Comparison of ENCODE assay signal across 24 mouse cellular contexts in the genomic region with DNA sequence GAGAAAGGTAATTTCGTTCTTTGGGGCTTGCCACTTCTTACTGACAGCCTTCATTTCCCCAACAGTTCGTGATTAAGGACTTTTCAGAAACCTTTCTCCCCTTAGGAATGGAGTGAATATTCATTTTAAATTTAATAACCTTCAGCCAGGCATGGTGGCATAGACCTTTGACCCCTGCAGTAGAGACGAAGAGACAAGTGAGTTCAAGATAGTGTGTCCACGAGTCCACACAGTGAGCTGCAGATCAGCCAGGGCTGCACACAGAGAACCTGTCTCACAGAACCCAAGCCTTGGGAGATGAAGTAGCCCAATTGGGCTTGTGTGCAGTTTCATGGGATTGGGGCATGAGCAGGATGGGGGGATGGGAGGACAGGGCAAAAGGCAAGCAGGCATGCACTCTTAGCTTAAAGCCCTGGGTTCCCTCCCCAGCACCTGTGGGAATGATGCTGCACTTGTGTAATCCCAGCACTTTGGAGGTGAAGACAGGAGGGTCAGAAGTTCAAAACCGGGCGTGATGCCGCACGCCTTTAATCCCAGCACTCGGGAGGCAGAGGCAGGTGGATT. TPM values are rescaled to one million over a fixed set of nuclear protein-coding genes. Genes with fewer than 3 reads are reported as not detected.
DNase-seq lines count a peak whose midpoint lies in the region; ATAC-seq and TF ChIP-seq lines count a peak whose summit lies in the region.
"Had no signal": no experiment of that assay in that cellular context is flagged by ENCODE, and none has a peak within 500 bp of the region (broad histone marks: within the 10 kb centered on the region; RNA-seq: fewer than 3 reads in every experiment).

No protein-coding gene starts in this region.

- H3K4me3 ChIP-seq in kidney, postnatal 0 days (replicated peaks; ENCODE audit: low read depth, low read length), result no peak overlapping the region
- H3K4me3 ChIP-seq in ES-Bruce4 (ENCODE audit: low read depth, low read length), result no peak overlapping the region
- H3K4me3 ChIP-seq in stomach, postnatal 0 days (ENCODE audit: low read depth, low read length), result no peak overlapping the region
- no peak overlapping the region for H3K4me3 ChIP-seq in midbrain, embryonic 10.5 days
- H3K4me3 ChIP-seq: forebrain, embryonic 13.5 days; gastrocnemius, adult 2 months; left cerebral cortex, adult 2 months had no signal

- no peak for TF ChIP-seq CTCF in kidney, postnatal 0 days (IDR thresholded peaks at IDR 0.05; ENCODE audit: low read depth)
- no peak for TF ChIP-seq CTCF in ES-Bruce4 (IDR thresholded peaks at IDR 0.05; ENCODE audit: low read depth, low read length)
- no peak for TF ChIP-seq CTCF in stomach, postnatal 0 days (IDR thresholded peaks at IDR 0.05; ENCODE audit: low read depth)

- TF ChIP-seq EP300 in ES-Bruce4 (IDR thresholded peaks at IDR 0.05; ENCODE audit: insufficient read depth, low read depth, low read length), result no peak
- TF ChIP-seq EP300 in stomach, postnatal 0 days (optimal IDR thresholded peaks at IDR 0.05), result no peak

- H3K36me3 ChIP-seq in kidney, postnatal 0 days (ENCODE audit: insufficient read depth, low read length), result no peaks in the 10 kb centered on the region
- H3K36me3 ChIP-seq in ES-Bruce4 (ENCODE audit: control insufficient read depth, insufficient read depth, low read length, poor library complexity, severe bottlenecking), result peaks cover 18% of the 10 kb centered on the region
- H3K36me3 ChIP-seq in stomach, postnatal 0 days (ENCODE audit: control insufficient read depth, insufficient read depth, low read length), result no peaks in the 10 kb centered on the region
- H3K36me3 ChIP-seq in midbrain, embryonic 10.5 days, result peaks cover 20% of the 10 kb centered on the region

- no peak overlapping the region for H3K4me2 ChIP-seq in kidney, postnatal 0 days (ENCODE audit: low read length)
- H3K4me2 ChIP-seq in stomach, postnatal 0 days (replicated peaks; ENCODE audit: low read depth), result no peak overlapping the region

- no peaks in the 10 kb centered on the region for H3K9me3 ChIP-seq in kidney, postnatal 0 days (replicated peaks; ENCODE audit: low read length)
- no peaks in the 10 kb centered on the region for H3K9me3 ChIP-seq in ES-Bruce4 (replicated peaks; ENCODE audit: control insufficient read depth, insufficient read depth, low read length, poor library complexity, severe bottlenecking)
- H3K9me3 ChIP-seq in stomach, postnatal 0 days (ENCODE audit: control insufficient read depth, low read length), result no peaks in the 10 kb centered on the region
- H3K9me3 ChIP-seq in midbrain, embryonic 10.5 days (replicated peaks), result no peaks in the 10 kb centered on the region
- H3K9me3 ChIP-seq: embryonic facial prominence, embryonic 13.5 days; forebrain, embryonic 13.5 days; heart, embryonic 10.5 days; hindbrain, embryonic 15.5 days; limb, embryonic 10.5 days; lung, embryonic 15.5 days; megakaryocyte, embryonic 14.5 days had no signal

- H3K9ac ChIP-seq in kidney, postnatal 0 days (ENCODE audit: low read depth, low read length), result no peak overlapping the region
- H3K9ac ChIP-seq in ES-Bruce4 (ENCODE audit: low read depth, poor library complexity, severe bottlenecking), result peak overlapping the region; percentile 99
- no peak overlapping the region for H3K9ac ChIP-seq in stomach, postnatal 0 days (ENCODE audit: low read length)
- H3K9ac ChIP-seq: embryonic facial prominence, embryonic 13.5 days; hindbrain, embryonic 15.5 days; liver, embryonic 14.5 days; lung, embryonic 15.5 days had no signal

- no peak for ATAC-seq in kidney, postnatal 0 days (replicated peaks; ENCODE audit: low FRiP score, low read depth)
- no peak for ATAC-seq in stomach, postnatal 0 days (ENCODE audit: low FRiP score, low TSS enrichment)
- ATAC-seq: forebrain, embryonic 13.5 days had no signal

- TF ChIP-seq POLR2A in ES-Bruce4 (IDR thresholded peaks at IDR 0.05; ENCODE audit: insufficient read depth, low read length), result no peak

- WGBS in kidney, postnatal 0 days, result 86% methylated on average over 9 of the region's 9 CpGs
- 89% methylated on average over 9 of the region's 9 CpGs for WGBS in stomach, postnatal 0 days
- WGBS in midbrain, embryonic 10.5 days, result 93% methylated on average over 9 of the region's 9 CpGs

- peak overlapping the region; percentile 77; the same call in 1 of the 2 replicates for H3K27ac ChIP-seq in kidney, postnatal 0 days
- H3K27ac ChIP-seq in ES-Bruce4 (ENCODE audit: insufficient read depth, low read length), result peak overlapping the region; percentile 100
- H3K27ac ChIP-seq in stomach, postnatal 0 days (replicated peaks), result 0 out of 2 replicates have a peak overlapping the region, but pooled peaks have one; percentile 99
- H3K27ac ChIP-seq in midbrain, embryonic 10.5 days (replicated peaks), result no peak overlapping the region
- H3K27ac ChIP-seq: embryonic facial prominence, embryonic 13.5 days; forebrain, embryonic 13.5 days; gastrocnemius, adult 2 months; hindbrain, embryonic 15.5 days; left cerebral cortex, adult 2 months; liver, embryonic 14.5 days had no signal

- 0 out of 2 replicates have a peak, but pooled peaks cover 4% of the 10 kb centered on the region for H3K4me1 ChIP-seq in kidney, postnatal 0 days (replicated peaks; ENCODE audit: insufficient read depth, low read length)
- H3K4me1 ChIP-seq in ES-Bruce4 (ENCODE audit: control insufficient read depth, insufficient read depth, low read length), result peaks cover 6% of the 10 kb centered on the region
- no peaks in the 10 kb centered on the region for H3K4me1 ChIP-seq in stomach, postnatal 0 days (replicated peaks; ENCODE audit: control insufficient read depth, insufficient read depth)
- H3K4me1 ChIP-seq in midbrain, embryonic 10.5 days, result peaks cover 22% of the 10 kb centered on the region

- peak; percentile 27 for DNase-seq in cerebellum, adult 11-12 months
- DNase-seq in cerebellum, postnatal 36 days, result no peak
- no peak for DNase-seq in kidney, postnatal 0 days (ENCODE audit: low spot score)
- DNase-seq in kidney, adult 8-10 months, result no peak
- DNase-seq in stomach, postnatal 0 days (ENCODE audit: low spot score), result no peak
- no peak for DNase-seq in midbrain, embryonic 10.5 days (ENCODE audit: low spot score)
- DNase-seq: adrenal gland, postnatal 14 days; cerebellum, postnatal 25 days; embryo, embryonic 11 days; gastrocnemius, adult 2 months; lung, postnatal 36 days; midbrain, embryonic 14.5 days; spleen, adult 18-20 months; thymus, postnatal 25 days had no signal

- H3K27me3 ChIP-seq in kidney, postnatal 0 days (ENCODE audit: insufficient read depth, low read length), result no peaks in the 10 kb centered on the region
- H3K27me3 ChIP-seq in ES-Bruce4 (ENCODE audit: control insufficient read depth, insufficient read depth, low read length, poor library complexity, severe bottlenecking), result no peaks in the 10 kb centered on the region
- no peaks in the 10 kb centered on the region for H3K27me3 ChIP-seq in stomach, postnatal 0 days (ENCODE audit: control insufficient read depth, insufficient read depth, low read length)
- no peaks in the 10 kb centered on the region for H3K27me3 ChIP-seq in midbrain, embryonic 10.5 days (ENCODE audit: low read depth, poor library complexity, severe bottlenecking)
- H3K27me3 ChIP-seq: embryonic facial prominence, embryonic 13.5 days; forebrain, embryonic 13.5 days; hindbrain, embryonic 15.5 days; lung, embryonic 15.5 days; megakaryocyte, embryonic 14.5 days had no signal

RNA-seq across cellular contexts. Expression of gene Mdm2, which starts 1.7 kb away (rescaled TPM):
- 22.0 and 24.5 TPM in 2 replicates for polyA plus RNA-seq in kidney, postnatal 0 days (2015; fragmentation: Nextera tagmentation; extraction: Ambion mirVana)
- polyA plus RNA-seq in ES-Bruce4 (2011; ENCODE audit: insufficient read depth, insufficient read length, low read depth, missing spikeins), result 325 and 334 TPM in 2 replicates
- 14.8 and 17.6 TPM in 2 replicates for polyA plus RNA-seq in stomach, postnatal 0 days (2015; fragmentation: Nextera tagmentation; extraction: Ambion mirVana)
- 60.6 and 66.7 TPM in 2 replicates for polyA plus RNA-seq in midbrain, embryonic 10.5 days (2016; fragmentation: Nextera tagmentation; extraction: Ambion mirVana)

RNA-seq across cellular contexts. Expression of gene Slc35e3, which starts 33.9 kb away (rescaled TPM):
- 12.7 and 13.1 TPM in 2 replicates for polyA plus RNA-seq in kidney, postnatal 0 days (2015; fragmentation: Nextera tagmentation; extraction: Ambion mirVana)
- 19.7 and 25.0 TPM in 2 replicates for polyA plus RNA-seq in ES-Bruce4 (2011; ENCODE audit: insufficient read depth, insufficient read length, low read depth, missing spikeins)
- polyA plus RNA-seq in stomach, postnatal 0 days (2015; fragmentation: Nextera tagmentation; extraction: Ambion mirVana), result 19.4 and 21.0 TPM in 2 replicates
- 19.5 and 24.8 TPM in 2 replicates for polyA plus RNA-seq in midbrain, embryonic 10.5 days (2016; fragmentation: Nextera tagmentation; extraction: Ambion mirVana)
